Mouse (Mus musculus) central nervous system, embryonic 14 days (tissue): Measurements from ENCODE around the gene Olfr832. TPM values are rescaled to one million over a fixed set of nuclear protein-coding genes. Genes with fewer than 3 reads are reported as not detected.

Source experiments
- polyA plus RNA-seq: library from polyadenylated mRNA; depleted of rRNA; stranded (reverse); fragments of >200 nt; gene quantifications from 2 replicates; pipeline ENCODE4 v1.2.3, GENCODE M21; 2012; rRNA removed

Olfr832 gene
- not detected in 2 replicates for polyA plus RNA-seq

GRCm38 (mm10) chr9:18936822-18937221 lies at the start of gene Olfr832:
Gene Olfr832, plus strand, starts transcription at chr9:18937122.

GRCm38 (mm10) chr9:18987690-18988089 lies 50.8 kb downstream of the Olfr832 start, which contains the start of gene Olfr834:
Gene Olfr834, plus strand, starts transcription at chr9:18987990.

Other genes with a start within 250 kb of the Olfr832 start
- gene Olfr24, start 173.1 kb upstream of the Olfr832 start, polyA plus RNA-seq = not detected in 2 replicates
- not detected in 2 replicates for gene Olfr828, start 117.6 kb upstream of the Olfr832 start, polyA plus RNA-seq
- gene Olfr829, start 82.2 kb upstream of the Olfr832 start, polyA plus RNA-seq = not detected in 2 replicates
- gene Olfr830, start 62.4 kb upstream of the Olfr832 start, polyA plus RNA-seq = not detected in 2 replicates
- gene Olfr834, start 50.9 kb downstream of the Olfr832 start, polyA plus RNA-seq = not detected in 2 replicates
- gene Olfr835, start 95.6 kb downstream of the Olfr832 start, polyA plus RNA-seq = not detected in 2 replicates
- not detected in 2 replicates for gene Olfr836, start 183.3 kb downstream of the Olfr832 start, polyA plus RNA-seq
- gene Olfr837, start 199.2 kb downstream of the Olfr832 start, polyA plus RNA-seq = not detected in 2 replicates
- not detected in 2 replicates for gene Olfr839-ps1, start 240.2 kb downstream of the Olfr832 start, polyA plus RNA-seq